Mouse (Mus musculus): ENCODE data around the gene Vmn1r138.
"Not testable (repeated sequence)": the region's sequence is repeated elsewhere in the genome, so short reads cannot be mapped to it uniquely, and the experiment has no call there.

Vmn1r138 gene

GRCm38 (mm10) chr7:22028797-22029196 lies at the start of gene Vmn1r138:
Vmn1r138 (minus strand) TSS chr7:22028897.
- not testable (repeated sequence) for DNase-seq

DNA sequence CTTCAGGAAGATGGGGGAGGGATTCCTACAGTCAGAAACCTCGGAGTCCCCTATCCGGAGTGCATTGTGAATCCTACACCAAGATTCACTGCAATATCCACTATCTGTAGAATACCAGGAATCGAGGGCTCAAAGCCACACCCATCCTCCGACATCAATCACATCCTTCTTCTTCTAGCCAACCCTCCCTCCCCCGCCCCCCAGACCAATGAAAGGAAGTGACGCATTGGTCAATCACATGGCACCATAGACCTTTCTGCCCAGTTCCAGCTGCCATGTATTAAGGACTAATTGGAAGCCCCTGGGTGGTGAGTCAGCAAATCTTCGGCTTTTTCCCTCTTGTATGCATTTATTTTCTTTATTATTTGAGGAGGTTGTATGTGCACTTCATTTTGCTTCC lies 40.1 kb upstream of the Vmn1r138 start, which contains the start of gene Vmn1r139:
TSS of gene Vmn1r139 (plus strand) at position 301 of the 400 bp plus-strand sequence.
- DNase-seq: not testable (repeated sequence)

DNA sequence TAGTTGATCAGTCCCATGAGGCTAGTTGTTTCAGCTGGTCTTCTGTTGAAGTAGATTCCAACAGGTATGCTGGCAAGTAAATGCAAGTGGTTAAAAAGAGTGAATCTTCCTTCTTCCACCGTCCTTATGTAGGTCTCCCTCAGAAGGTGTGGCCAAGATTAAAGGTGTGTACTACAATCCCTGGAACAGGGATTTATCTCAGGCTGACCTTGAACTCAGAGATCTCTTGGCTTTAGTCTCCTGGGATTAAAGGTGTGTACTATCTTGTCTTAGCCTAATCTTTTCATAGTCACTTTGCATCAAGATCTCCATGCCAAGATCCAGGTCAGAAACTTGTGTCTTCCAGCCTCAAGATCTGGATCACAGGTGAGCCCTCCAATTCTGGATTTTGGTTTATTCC lies 27.5 kb upstream of the Vmn1r138 start, which contains the start of gene Gm6176:
TSS of gene Gm6176 (minus strand) at position 101 of the 400 bp plus-strand sequence.
- not testable (repeated sequence) for DNase-seq

- DNase-seq: not testable (repeated sequence)
These were observed 34.4 kb downstream of the Vmn1r138 start, which contains the start of gene Vmn1r137 for GRCm38 (mm10) chr7:21994287-21994686. Vmn1r137 (plus strand) TSS chr7:21994587.

All from cerebellum, adult 18-20 months (tissue).